Mouse (Mus musculus): Measurements from ENCODE around the gene Rsbn1. TPM values are rescaled to one million over a fixed set of nuclear protein-coding genes. Genes with fewer than 3 reads are reported as not detected.

The Rsbn1 gene
- polyA plus RNA-seq, 1 experiment from 2014 or later: 11.9 TPM

- no peaks in the 10 kb centered on the region for H3K9me3 ChIP-seq (ENCODE audit: control insufficient read depth, low read length)
- H3K4me1 ChIP-seq (replicated peaks; ENCODE audit: control insufficient read depth, insufficient read depth, low read length): no peaks in the 10 kb centered on the region
- ATAC-seq (replicated peaks; ENCODE audit: low FRiP score, low TSS enrichment, low read depth): no peak
- no peak overlapping the region for H3K9ac ChIP-seq (ENCODE audit: low read length)
- WGBS: 88% methylated on average over 8 of the region's 8 CpGs
- H3K4me2 ChIP-seq (ENCODE audit: low read length): no peak overlapping the region
- DNase-seq (ENCODE audit: low spot score): no peak
- no peaks in the 10 kb centered on the region for H3K27me3 ChIP-seq (replicated peaks; ENCODE audit: control insufficient read depth, insufficient read depth, low read length)
- H3K4me3 ChIP-seq (ENCODE audit: low read depth, low read length): no peak overlapping the region
- H3K36me3 ChIP-seq (ENCODE audit: control insufficient read depth, insufficient read depth, low read length): peaks cover 64% of the 10 kb centered on the region
- H3K27ac ChIP-seq (ENCODE audit: low read depth): no peak overlapping the region
These were observed 93.6 kb downstream of the Rsbn1 start for GRCm38 (mm10) chr3:104007479-104007878.

- no peaks in the 10 kb centered on the region for H3K27me3 ChIP-seq (replicated peaks; ENCODE audit: control insufficient read depth, insufficient read depth, low read length)
- H3K36me3 ChIP-seq (ENCODE audit: control insufficient read depth, insufficient read depth, low read length): peaks cover 46% of the 10 kb centered on the region
- no peak overlapping the region for H3K4me2 ChIP-seq (ENCODE audit: low read length)
- H3K9me3 ChIP-seq (ENCODE audit: control insufficient read depth, low read length): no peaks in the 10 kb centered on the region
- no peak overlapping the region for H3K9ac ChIP-seq (ENCODE audit: low read length)
- 93% methylated on average over 5 of the region's 5 CpGs for WGBS
- H3K4me3 ChIP-seq (ENCODE audit: low read depth, low read length): no peak overlapping the region
- no peak for DNase-seq (ENCODE audit: low spot score)
- H3K4me1 ChIP-seq (replicated peaks; ENCODE audit: control insufficient read depth, insufficient read depth, low read length): no peaks in the 10 kb centered on the region
- H3K27ac ChIP-seq (ENCODE audit: low read depth): no peak overlapping the region
- no peak for ATAC-seq (replicated peaks; ENCODE audit: low FRiP score, low TSS enrichment, low read depth)
These were observed 96.2 kb downstream of the Rsbn1 start for GRCm38 (mm10) chr3:104009924-104010662.

- no peak overlapping the region for H3K4me2 ChIP-seq (ENCODE audit: low read length)
- H3K27me3 ChIP-seq (replicated peaks; ENCODE audit: control insufficient read depth, insufficient read depth, low read length): no peaks in the 10 kb centered on the region
- 96% methylated on average over 2 of the region's 2 CpGs for WGBS
- ATAC-seq (replicated peaks; ENCODE audit: low FRiP score, low TSS enrichment, low read depth) (no peak), DNase-seq (ENCODE audit: low spot score) (no peak)
- no peak overlapping the region for H3K9ac ChIP-seq (ENCODE audit: low read length)
- H3K27ac ChIP-seq (ENCODE audit: low read depth): no peak overlapping the region
- H3K4me1 ChIP-seq (replicated peaks; ENCODE audit: control insufficient read depth, insufficient read depth, low read length): no peaks in the 10 kb centered on the region
- H3K4me3 ChIP-seq (ENCODE audit: low read depth, low read length): no peak overlapping the region
- no peaks in the 10 kb centered on the region for H3K9me3 ChIP-seq (ENCODE audit: control insufficient read depth, low read length)
- peaks cover 45% of the 10 kb centered on the region for H3K36me3 ChIP-seq (ENCODE audit: control insufficient read depth, insufficient read depth, low read length)
These were observed 98.1 kb downstream of the Rsbn1 start for GRCm38 (mm10) chr3:104011972-104012371.

Other genes starting within 250 kb of the Rsbn1 start
- 66.6 and 79.3 TPM in 2 replicates for gene Olfml3, start 176.1 kb upstream of the Rsbn1 start, polyA plus RNA-seq (2014; fragmentation: Nextera tagmentation; extraction: Ambion mirVana)
- gene Gm10964, start 174.8 kb upstream of the Rsbn1 start, polyA plus RNA-seq (2014; fragmentation: Nextera tagmentation; extraction: Ambion mirVana): not detected in 2 replicates
- 14.4 and 15.8 TPM in 2 replicates for gene Hipk1, start 122.6 kb upstream of the Rsbn1 start, polyA plus RNA-seq (2014; fragmentation: Nextera tagmentation; extraction: Ambion mirVana)
- 23.9 and 34.2 TPM in 2 replicates for gene Dclre1b, start 104.7 kb upstream of the Rsbn1 start, polyA plus RNA-seq (2014; fragmentation: Nextera tagmentation; extraction: Ambion mirVana)
- 19.9 and 21.4 TPM in 2 replicates for gene Ap4b1, start 104.6 kb upstream of the Rsbn1 start, polyA plus RNA-seq (2014; fragmentation: Nextera tagmentation; extraction: Ambion mirVana)
- 0.44 and 0.55 TPM in 2 replicates for gene Gm43064, start 104.5 kb upstream of the Rsbn1 start, polyA plus RNA-seq (2014; fragmentation: Nextera tagmentation; extraction: Ambion mirVana)
- gene Bcl2l15, start 81.5 kb upstream of the Rsbn1 start, polyA plus RNA-seq (2014; fragmentation: Nextera tagmentation; extraction: Ambion mirVana): 0.13 and 0.38 TPM in 2 replicates
- gene Ptpn22, start 54.3 kb upstream of the Rsbn1 start, polyA plus RNA-seq (2014; fragmentation: Nextera tagmentation; extraction: Ambion mirVana): 0.72 and 0.81 TPM in 2 replicates
- gene Phtf1, start 54.0 kb downstream of the Rsbn1 start, polyA plus RNA-seq (2014; fragmentation: Nextera tagmentation; extraction: Ambion mirVana): 27.5 and 30.3 TPM in 2 replicates

Data from intestine, embryonic 14.5 days (tissue).